Mouse (Mus musculus): ENCODE results near the gene Dguok. TPM values are rescaled to one million over a fixed set of nuclear protein-coding genes. Genes with fewer than 3 reads are reported as not detected.

Gene Dguok
- polyA plus RNA-seq, 2 experiments = 77.0 to 104 TPM

DNA sequence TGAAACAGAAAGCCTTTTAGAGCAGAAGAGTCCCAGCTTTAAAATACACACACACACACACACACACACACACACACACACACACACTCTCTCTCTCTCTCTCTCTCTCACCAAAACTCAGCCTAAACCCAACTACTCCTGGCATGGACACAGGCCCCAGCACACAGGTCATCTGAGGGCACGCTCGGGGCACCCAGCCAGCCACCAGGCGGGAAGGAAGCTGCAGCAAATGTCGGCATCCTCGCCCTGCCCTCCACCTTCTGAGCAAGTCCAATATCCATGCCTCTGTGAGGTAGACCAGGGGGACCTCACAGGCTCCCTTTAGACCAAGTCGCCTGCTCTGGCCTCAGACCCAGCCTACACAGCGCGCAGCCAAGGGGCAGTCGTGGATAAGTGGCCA, 33.5 kb downstream of the Dguok start:
- H3K27me3 ChIP-seq (ENCODE audit: control insufficient read depth, insufficient read depth, low read length) = no peaks in the 10 kb centered on the region
- 82% methylated on average over 9 of the region's 9 CpGs for WGBS
- TF ChIP-seq POLR2A (IDR thresholded peaks at IDR 0.05; ENCODE audit: borderline replicate concordance, extremely low read depth, insufficient read depth, insufficient read length) = no peak
- H3K9ac ChIP-seq (ENCODE audit: low read depth, low read length, severe bottlenecking) = no peak overlapping the region
- H3K4me2 ChIP-seq (replicated peaks; ENCODE audit: low read depth, low read length, severe bottlenecking) = no peak overlapping the region
- no peaks in the 10 kb centered on the region for H3K9me3 ChIP-seq (ENCODE audit: control insufficient read depth, low read length)
- H3K4me3 ChIP-seq (replicated peaks; ENCODE audit: low read length) = no peak overlapping the region
- DNase-seq (ENCODE audit: low spot score) (no peak), ATAC-seq (ENCODE audit: low FRiP score, low read depth) (no peak)
- H3K27ac ChIP-seq (replicated peaks; ENCODE audit: low read depth, low read length) = no peak overlapping the region
- H3K36me3 ChIP-seq (ENCODE audit: control insufficient read depth, insufficient read depth, low read length) = no peaks in the 10 kb centered on the region; the same call in 1 of the 2 replicates
- no peaks in the 10 kb centered on the region for H3K4me1 ChIP-seq (ENCODE audit: control insufficient read depth, insufficient read depth, low read length)

DNA sequence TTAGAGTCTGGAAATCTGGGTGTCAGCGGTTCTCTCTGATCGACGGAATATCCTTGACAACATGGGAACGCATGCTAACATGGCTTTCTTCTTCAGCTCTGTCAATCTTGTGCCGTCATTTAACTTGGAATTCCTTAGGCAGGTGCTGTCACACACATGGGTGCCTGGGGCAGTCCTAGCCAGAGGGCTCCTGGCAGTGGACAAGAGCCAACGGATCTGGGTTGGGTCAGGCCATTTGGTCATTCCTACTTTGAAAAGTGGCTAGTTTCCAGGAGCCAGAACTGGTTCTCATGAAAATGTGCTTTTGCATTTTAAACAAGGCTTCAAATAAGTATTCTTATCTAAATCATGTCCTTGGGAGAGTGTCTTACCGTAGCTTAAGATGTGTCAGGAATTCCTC, 35.0 kb downstream of the Dguok start:
- Histone ChIP-seq H3K4me2 (replicated peaks; ENCODE audit: low read depth, low read length, severe bottlenecking) (no peak overlapping the region), H3K36me3 (ENCODE audit: control insufficient read depth, insufficient read depth, low read length) (no peaks in the 10 kb centered on the region), H3K4me3 (replicated peaks; ENCODE audit: low read length) (no peak overlapping the region), H3K4me1 (ENCODE audit: control insufficient read depth, insufficient read depth, low read length) (no peaks in the 10 kb centered on the region), H3K27ac (replicated peaks; ENCODE audit: low read depth, low read length) (no peak overlapping the region), H3K9ac (ENCODE audit: low read depth, low read length, severe bottlenecking) (no peak overlapping the region), H3K9me3 (ENCODE audit: control insufficient read depth, low read length) (no peaks in the 10 kb centered on the region), H3K27me3 (ENCODE audit: control insufficient read depth, insufficient read depth, low read length) (no peaks in the 10 kb centered on the region)
- DNase-seq (ENCODE audit: low spot score) (no peak), ATAC-seq (ENCODE audit: low FRiP score, low read depth) (no peak)
- no peak for TF ChIP-seq POLR2A (IDR thresholded peaks at IDR 0.05; ENCODE audit: borderline replicate concordance, extremely low read depth, insufficient read depth, insufficient read length)
- 88% methylated on average over 7 of the region's 7 CpGs for WGBS

DNA sequence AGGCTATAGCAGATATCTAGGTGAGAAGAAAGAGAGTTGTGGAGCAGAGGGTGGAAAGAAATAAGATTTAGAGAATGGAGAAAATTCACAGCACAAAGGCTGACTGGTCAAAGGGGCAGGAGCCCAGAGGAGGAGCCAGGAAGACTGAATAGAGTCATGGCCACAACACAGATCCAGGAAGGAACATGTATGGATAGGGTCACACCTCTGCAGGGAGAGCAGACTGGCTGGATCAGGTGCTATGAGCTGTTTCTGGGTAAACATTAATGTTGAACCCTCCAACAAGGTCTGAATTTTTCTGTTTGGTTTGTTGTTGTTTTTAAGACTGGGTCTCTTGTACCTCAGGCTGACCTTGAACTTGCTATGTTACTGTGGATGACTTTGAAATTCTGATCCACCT, 42.8 kb downstream of the Dguok start:
- H3K27me3 ChIP-seq (ENCODE audit: control insufficient read depth, insufficient read depth, low read length) = no peaks in the 10 kb centered on the region
- ATAC-seq (ENCODE audit: low FRiP score, low read depth) = no peak
- no peaks in the 10 kb centered on the region for H3K36me3 ChIP-seq (ENCODE audit: control insufficient read depth, insufficient read depth, low read length)
- H3K4me2 ChIP-seq (replicated peaks; ENCODE audit: low read depth, low read length, severe bottlenecking) = no peak overlapping the region
- H3K4me3 ChIP-seq (replicated peaks; ENCODE audit: low read length) = no peak overlapping the region
- H3K9ac ChIP-seq (ENCODE audit: low read depth, low read length, severe bottlenecking) = no peak overlapping the region
- no peak overlapping the region for H3K27ac ChIP-seq (replicated peaks; ENCODE audit: low read depth, low read length)
- peaks cover 5% of the 10 kb centered on the region; the same call in 1 of the 2 replicates for H3K4me1 ChIP-seq (ENCODE audit: control insufficient read depth, insufficient read depth, low read length)
- DNase-seq (ENCODE audit: low spot score) = no peak
- no peak for TF ChIP-seq POLR2A (IDR thresholded peaks at IDR 0.05; ENCODE audit: borderline replicate concordance, extremely low read depth, insufficient read depth, insufficient read length)
- no peaks in the 10 kb centered on the region for H3K9me3 ChIP-seq (ENCODE audit: control insufficient read depth, low read length)

DNA sequence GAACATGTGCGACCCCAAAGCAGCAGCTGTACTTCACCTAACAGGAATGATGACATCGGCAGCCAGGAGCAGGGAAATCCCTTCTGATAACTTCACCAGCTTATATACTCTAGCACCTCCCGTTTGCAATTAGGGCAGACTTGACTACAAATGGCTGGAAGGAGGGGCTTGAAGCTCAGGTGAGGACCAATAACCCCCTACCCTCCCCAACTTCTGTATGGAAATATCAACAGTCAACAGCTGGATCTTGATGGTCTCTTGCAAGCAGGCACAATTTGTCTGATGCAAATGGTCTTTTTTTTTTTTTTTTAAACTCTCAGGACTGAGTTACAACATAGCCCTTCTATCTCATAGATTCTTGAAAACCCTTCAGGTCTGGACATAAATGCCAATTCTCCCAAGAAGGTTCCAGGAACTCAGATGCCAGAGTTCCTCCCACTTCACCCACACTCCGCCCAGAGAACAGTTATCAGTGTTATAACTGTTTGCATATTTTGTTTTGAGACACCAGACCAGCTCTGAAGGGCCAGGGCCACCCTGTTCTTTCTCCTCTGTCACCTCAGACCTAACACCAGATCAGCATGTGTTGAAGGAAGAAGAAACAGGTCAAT, 47.6 kb downstream of the Dguok start, which contains the start of gene Tet3:
Gene Tet3 (minus strand): TSS at position 51 of the 611 bp plus-strand sequence.
- no peak within 1 kb of the TSS for H3K4me3 ChIP-seq (replicated peaks; ENCODE audit: low read length)
- no peak within 1 kb of the TSS for H3K4me2 ChIP-seq (replicated peaks; ENCODE audit: low read depth, low read length, severe bottlenecking)
- DNase-seq (ENCODE audit: low spot score) (no peak), ATAC-seq (ENCODE audit: low FRiP score, low read depth) (no peak)
- no peaks in the 10 kb centered on the region for H3K27me3 ChIP-seq (ENCODE audit: control insufficient read depth, insufficient read depth, low read length)
- H3K36me3 ChIP-seq (ENCODE audit: control insufficient read depth, insufficient read depth, low read length) = no peaks in the 10 kb centered on the region
- no peaks in the 10 kb centered on the region for H3K9me3 ChIP-seq (ENCODE audit: control insufficient read depth, low read length)
- 52% methylated on average over 4 of the region's 4 CpGs for WGBS
- no peak within 1 kb of the TSS for H3K27ac ChIP-seq (replicated peaks; ENCODE audit: low read depth, low read length)
- no peak within 1 kb of the TSS for H3K9ac ChIP-seq (ENCODE audit: low read depth, low read length, severe bottlenecking)
- TF ChIP-seq POLR2A (IDR thresholded peaks at IDR 0.05; ENCODE audit: borderline replicate concordance, extremely low read depth, insufficient read depth, insufficient read length) = no peak
- H3K4me1 ChIP-seq (ENCODE audit: control insufficient read depth, insufficient read depth, low read length) = peaks cover 22% of the 10 kb centered on the region

DNA sequence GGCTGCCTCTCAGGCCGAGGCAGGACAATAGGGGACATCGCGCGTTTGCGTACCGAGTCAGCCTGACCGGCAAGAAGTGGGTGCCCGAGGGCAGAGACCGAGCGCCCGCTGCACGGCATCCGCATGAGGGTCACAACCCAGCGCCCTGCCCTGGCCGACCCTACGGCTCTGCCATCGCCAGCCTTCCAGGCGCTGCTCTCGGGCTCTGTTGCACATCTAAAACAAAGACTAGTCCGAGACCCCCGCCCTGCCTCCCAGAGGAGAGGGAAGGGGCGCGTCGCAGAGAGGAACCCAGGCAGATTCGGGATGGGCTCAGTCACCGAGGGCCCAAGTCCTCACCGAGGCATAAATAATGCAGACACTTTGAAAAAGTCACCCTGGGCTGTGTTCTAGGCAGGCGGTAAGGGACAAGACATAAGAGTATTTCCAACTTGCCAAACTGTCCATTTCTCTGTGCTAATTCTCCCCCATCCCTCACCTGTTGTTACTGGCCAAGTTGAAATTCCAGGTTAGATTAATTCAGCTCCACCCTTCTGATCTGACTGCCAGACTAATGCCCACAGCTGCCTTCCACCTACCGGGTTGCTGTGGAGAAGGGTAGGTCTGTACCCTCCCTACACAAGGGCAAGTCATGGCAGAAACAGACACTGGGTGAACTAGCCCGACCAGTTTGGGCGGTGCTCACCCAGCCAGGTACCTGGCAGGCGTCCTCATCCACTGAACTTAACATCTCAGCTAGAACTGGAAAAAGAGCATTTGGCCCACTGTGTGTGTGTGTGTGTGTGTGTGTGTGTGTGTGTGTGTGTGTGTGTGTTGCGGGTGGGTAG, 49.6 kb downstream of the Dguok start:
- Histone ChIP-seq H3K9me3 (ENCODE audit: control insufficient read depth, low read length) (no peaks in the 10 kb centered on the region), H3K4me1 (ENCODE audit: control insufficient read depth, insufficient read depth, low read length) (peaks cover 39% of the 10 kb centered on the region), H3K27me3 (ENCODE audit: control insufficient read depth, insufficient read depth, low read length) (no peaks in the 10 kb centered on the region), H3K4me3 (replicated peaks; ENCODE audit: low read length) (peak overlapping the region; percentile 81), H3K4me2 (replicated peaks; ENCODE audit: low read depth, low read length, severe bottlenecking) (peak overlapping the region; percentile 90), H3K36me3 (ENCODE audit: control insufficient read depth, insufficient read depth, low read length) (no peaks in the 10 kb centered on the region), H3K9ac (ENCODE audit: low read depth, low read length, severe bottlenecking) (peak overlapping the region; percentile 96), H3K27ac (replicated peaks; ENCODE audit: low read depth, low read length) (peak overlapping the region; percentile 92)
- ATAC-seq (ENCODE audit: low FRiP score, low read depth) (peak; percentile 20; the same call in 1 of the 2 replicates), DNase-seq (ENCODE audit: low spot score) (no peak)
- no peak for TF ChIP-seq POLR2A (IDR thresholded peaks at IDR 0.05; ENCODE audit: borderline replicate concordance, extremely low read depth, insufficient read depth, insufficient read length)
- 5% methylated on average over 30 of the region's 33 CpGs for WGBS
